Mouse (Mus musculus) thymus, adult 2 months (tissue): Measurements from ENCODE around the gene Mfap3. TPM values are rescaled to one million over a fixed set of nuclear protein-coding genes. Genes with fewer than 3 reads are reported as not detected.
A peak's percentile ranks its signal among the peaks of the same experiment; 100 is the strongest.

Experiments
- DNase-seq: peaks from one replicate; pipeline ENCODE4 v3.0.0; 2021
- H3K27ac ChIP-seq: fragments of 200-500 bp; 2 replicates; pipeline ENCODE4 v1.5.1; 2012; ENCODE audit warnings: low read length, control low read depth; ENCODE audit not compliant: control insufficient read depth, insufficient read depth
- H3K27me3 ChIP-seq: fragments of 200-500 bp; 2 replicates; pipeline ENCODE4 v1.6.1; 2012; ENCODE audit warnings: mild to moderate bottlenecking, low read length, moderate library complexity, mixed read lengths; ENCODE audit not compliant: control insufficient read depth, insufficient read depth
- H3K36me3 ChIP-seq: fragments of 200-500 bp; 2 replicates; pipeline ENCODE4 v1.6.1; 2012; ENCODE audit warnings: mild to moderate bottlenecking, low read length, moderate library complexity; ENCODE audit not compliant: control insufficient read depth, insufficient read depth
- H3K4me1 ChIP-seq: fragments of 200-500 bp; replicated peaks from 2 replicates; pipeline ENCODE4 v1.6.1; 2012; ENCODE audit warnings: low read length; ENCODE audit not compliant: control insufficient read depth, insufficient read depth
- H3K4me3 ChIP-seq: fragments of 200-500 bp; 2 replicates; pipeline ENCODE4 v1.5.1; 2012; ENCODE audit warnings: mild to moderate bottlenecking, low read length, control low read depth, moderate library complexity; ENCODE audit not compliant: control insufficient read depth, insufficient read depth
- CTCF ChIP-seq: fragments of 200-500 bp; IDR thresholded peaks from 2 replicates; pipeline ENCODE4 v1.5.1; 2012; ENCODE audit warnings: mild to moderate bottlenecking, control low read depth, low read length, moderate library complexity, borderline replicate concordance; ENCODE audit not compliant: control insufficient read depth, poor library complexity, insufficient read depth; ENCODE audit errors: extremely low read depth
- POLR2A ChIP-seq: fragments of 200-500 bp; IDR thresholded peaks from 2 replicates; pipeline ENCODE4 v1.6.1; 2012; ENCODE audit warnings: mild to moderate bottlenecking, low read length, control low read depth, moderate library complexity; ENCODE audit not compliant: control insufficient read depth, poor library complexity, insufficient read depth; ENCODE audit errors: extremely low read depth
- whole genome bisulfite sequencing: fragments of 180-500 bp; shearing (Covaris S2); methylation state at CpG from one replicate; pipeline ENCODE4 v1.1.7; 2018; 5-methylcytosine and 5-hydroxymethylcytosine counted together
- polyA plus RNA-seq: library from polyadenylated mRNA; depleted of rRNA; stranded (reverse); fragments of >200 nt; gene quantifications from 2 replicates; pipeline ENCODE4 v1.2.3, GENCODE M21; 2012; rRNA removed

Gene Mfap3
- polyA plus RNA-seq: 18.9 and 20.6 TPM in 2 replicates

DNA sequence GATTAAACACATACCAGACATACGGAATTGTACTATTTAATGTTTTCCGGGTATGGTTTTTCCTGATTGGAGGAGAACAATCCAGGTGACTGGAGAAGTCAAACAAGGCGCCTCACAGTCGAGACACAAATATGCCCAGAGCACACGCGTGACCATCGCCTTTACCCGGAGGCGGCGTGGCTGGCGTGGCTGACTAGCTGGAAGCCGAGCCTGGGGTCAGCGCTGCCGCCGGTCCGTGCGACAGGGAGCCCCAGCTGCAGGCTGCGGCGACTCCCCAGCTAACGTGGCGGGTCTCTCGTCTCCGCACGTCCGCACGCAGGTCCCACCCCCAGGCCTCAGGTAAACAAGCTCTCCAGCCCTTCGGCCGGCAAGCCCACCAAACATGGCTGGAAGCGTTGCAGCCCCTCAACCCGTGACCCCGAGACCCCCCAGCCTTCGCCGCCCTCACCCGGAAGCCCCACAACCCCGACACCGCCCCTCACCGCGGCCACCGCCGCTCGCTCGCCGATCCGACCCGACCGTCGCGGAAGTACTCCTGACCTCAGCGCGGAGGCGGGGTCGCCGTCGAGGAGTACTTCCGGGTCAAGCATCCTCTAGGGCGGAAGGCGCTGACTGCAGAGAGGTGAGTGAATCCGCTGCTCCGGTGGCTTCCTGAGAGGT is at the start of gene Mfap3, which contains the start of gene Fam114a2:
Gene Mfap3, plus strand, starts transcription at position 574 of the 660 bp plus-strand sequence.
Gene Fam114a2, minus strand, starts transcription at position 527 of the 660 bp plus-strand sequence.
- no peak within 1 kb of the TSS for H3K27ac ChIP-seq
- TF ChIP-seq POLR2A (peak; percentile 78), CTCF (peak; percentile 30; the same call in 1 of the 2 replicates)
- H3K27me3 ChIP-seq: no peaks in the 10 kb centered on the region
- peaks cover 7% of the 10 kb centered on the region for H3K36me3 ChIP-seq
- H3K4me1 ChIP-seq: no peaks in the 10 kb centered on the region
- peak; percentile 96 for DNase-seq
- under 1% methylated on average over 59 of the region's 59 CpGs for WGBS
- H3K4me3 ChIP-seq: peak within 1 kb of the TSS; percentile 96

DNA sequence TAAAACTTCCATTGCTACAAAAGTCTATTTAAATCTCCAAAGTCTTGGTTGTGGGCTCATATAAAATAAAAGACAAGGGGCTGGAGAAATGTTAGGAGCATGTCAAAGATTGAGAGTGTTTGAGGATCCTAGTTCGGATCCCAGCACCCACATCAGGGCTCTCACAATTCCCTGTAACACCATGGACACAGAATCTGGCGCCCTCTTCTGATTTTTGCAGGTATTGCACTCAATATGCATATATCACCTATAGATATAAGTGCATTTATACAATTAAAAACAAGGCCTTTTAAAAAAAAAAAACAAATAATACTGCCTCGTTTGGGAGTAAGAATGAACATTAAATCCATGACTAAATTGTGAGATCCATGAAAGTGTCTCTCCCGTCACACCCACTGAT is 49.8 kb upstream of the Mfap3 start:
- Histone ChIP-seq H3K27ac (no peak overlapping the region), H3K36me3 (no peaks in the 10 kb centered on the region), H3K27me3 (no peaks in the 10 kb centered on the region), H3K4me3 (no peak overlapping the region), H3K4me1 (no peaks in the 10 kb centered on the region)
- no peak for DNase-seq
- 84% methylated on average over 4 of the region's 4 CpGs for WGBS
- TF ChIP-seq POLR2A (no peak), CTCF (no peak)

DNA sequence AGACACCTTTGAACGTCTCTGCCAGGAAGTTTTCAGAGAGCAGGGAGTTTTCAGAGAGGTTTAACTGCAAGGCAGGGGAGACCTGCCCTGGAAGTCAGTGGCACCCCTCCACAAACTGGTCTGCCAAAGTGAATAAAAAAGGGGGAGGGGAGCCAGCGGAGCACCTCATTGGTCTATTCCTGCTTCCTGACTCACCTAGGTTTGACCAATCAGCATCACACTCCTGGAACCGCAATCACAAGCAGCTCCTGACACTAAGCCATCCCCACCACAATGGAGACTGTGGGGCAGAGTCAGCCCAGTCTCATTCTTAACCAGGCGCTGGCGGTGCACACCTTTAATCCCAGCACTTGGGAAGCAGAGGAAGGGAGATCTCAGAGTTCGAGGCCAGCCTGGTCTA is 48.4 kb upstream of the Mfap3 start:
- Histone ChIP-seq H3K36me3 (no peaks in the 10 kb centered on the region), H3K4me1 (no peaks in the 10 kb centered on the region), H3K27ac (no peak overlapping the region), H3K27me3 (no peaks in the 10 kb centered on the region), H3K4me3 (no peak overlapping the region)
- no peak for DNase-seq
- WGBS: 65% methylated on average over 6 of the region's 6 CpGs
- no peak for TF ChIP-seq POLR2A
- TF ChIP-seq CTCF: no peak

DNA sequence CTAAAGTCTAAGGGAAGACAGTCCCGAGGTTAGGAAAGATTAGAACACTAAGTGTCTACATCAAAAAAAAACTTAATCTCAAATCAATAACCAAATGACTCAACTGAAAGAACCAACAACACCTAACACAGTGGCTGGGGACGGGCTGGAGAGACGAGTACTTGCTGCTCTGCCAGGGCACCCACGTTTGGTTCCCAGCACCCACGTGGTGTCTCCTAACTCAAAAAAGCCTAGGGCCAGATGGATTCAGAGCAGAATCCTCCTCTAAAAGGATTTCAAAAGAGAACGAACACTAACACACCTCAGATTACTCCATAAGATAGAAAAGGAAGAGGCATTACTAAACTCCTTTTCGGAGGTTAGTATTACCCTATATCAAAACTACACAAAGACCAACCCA is 47.5 kb upstream of the Mfap3 start:
- no peak for TF ChIP-seq POLR2A
- no peak for TF ChIP-seq CTCF
- Histone ChIP-seq H3K4me1 (no peaks in the 10 kb centered on the region), H3K4me3 (no peak overlapping the region), H3K27me3 (no peaks in the 10 kb centered on the region), H3K27ac (no peak overlapping the region), H3K36me3 (no peaks in the 10 kb centered on the region)
- WGBS: 87% methylated on average over 7 of the region's 7 CpGs
- DNase-seq: no peak

DNA sequence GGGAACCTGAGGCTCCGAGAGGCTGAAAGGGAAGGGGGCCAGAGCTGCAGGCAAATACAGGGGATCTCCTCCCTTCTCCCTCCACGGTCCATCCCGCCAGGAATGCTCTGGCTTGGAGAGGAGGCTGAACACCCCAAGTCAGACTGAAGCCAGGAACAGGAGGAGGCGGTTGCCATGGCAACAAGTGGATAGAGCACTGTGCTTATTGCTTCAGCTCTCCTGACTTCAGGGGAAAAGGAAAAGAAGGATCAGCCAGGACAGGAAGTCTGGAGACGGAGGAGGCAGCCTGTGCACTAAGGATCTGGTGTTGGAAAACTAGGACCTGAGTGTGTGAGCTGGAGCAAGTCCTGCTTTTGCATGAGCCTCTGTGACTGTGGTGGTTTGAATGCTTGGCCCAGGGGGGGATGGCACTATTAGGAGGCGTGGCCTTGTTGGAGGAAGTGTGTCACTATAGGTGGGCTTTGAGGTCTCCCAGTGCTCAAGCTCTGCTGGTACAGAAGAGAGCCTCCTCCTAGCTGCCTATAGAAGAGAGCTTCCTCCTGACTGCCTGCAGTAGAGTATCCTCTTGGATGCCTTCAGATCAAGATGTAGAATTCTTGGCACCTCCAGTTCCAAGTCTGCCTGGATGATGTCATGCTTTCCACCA is 44.0 kb upstream of the Mfap3 start:
- TF ChIP-seq CTCF: no peak
- no peak for TF ChIP-seq POLR2A
- DNase-seq: no peak
- H3K4me1 ChIP-seq: no peaks in the 10 kb centered on the region
- H3K4me3 ChIP-seq: no peak overlapping the region
- no peak overlapping the region for H3K27ac ChIP-seq
- no peaks in the 10 kb centered on the region for H3K27me3 ChIP-seq
- no peaks in the 10 kb centered on the region for H3K36me3 ChIP-seq
- WGBS: 85% methylated on average over 6 of the region's 6 CpGs

DNA sequence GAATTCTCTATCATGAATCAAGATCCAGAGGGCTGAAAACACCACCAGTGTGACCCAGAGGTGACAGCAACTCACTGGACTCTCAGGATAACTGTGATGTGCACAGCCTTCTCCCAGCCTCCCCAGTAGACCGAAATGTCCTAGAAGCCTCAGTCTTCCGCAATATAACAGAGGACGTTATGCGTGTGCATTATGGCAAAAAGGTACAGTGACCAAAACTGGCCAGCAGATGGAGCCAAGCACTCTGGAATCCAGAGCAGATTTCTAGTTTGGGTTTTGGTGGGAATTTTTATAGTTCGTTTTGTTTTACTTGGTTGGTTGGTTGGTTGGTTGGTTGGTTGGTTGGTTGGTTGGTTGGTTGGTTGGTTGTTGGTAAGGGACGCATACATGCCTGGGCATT is 43.3 kb upstream of the Mfap3 start:
- no peaks in the 10 kb centered on the region for H3K36me3 ChIP-seq
- TF ChIP-seq CTCF: no peak
- no peak for TF ChIP-seq POLR2A
- no peak overlapping the region for H3K27ac ChIP-seq
- H3K27me3 ChIP-seq: no peaks in the 10 kb centered on the region
- no peak overlapping the region for H3K4me3 ChIP-seq
- no peaks in the 10 kb centered on the region for H3K4me1 ChIP-seq
- DNase-seq: peak; percentile 51
- 46% methylated on average over 6 of the region's 6 CpGs for WGBS

DNA sequence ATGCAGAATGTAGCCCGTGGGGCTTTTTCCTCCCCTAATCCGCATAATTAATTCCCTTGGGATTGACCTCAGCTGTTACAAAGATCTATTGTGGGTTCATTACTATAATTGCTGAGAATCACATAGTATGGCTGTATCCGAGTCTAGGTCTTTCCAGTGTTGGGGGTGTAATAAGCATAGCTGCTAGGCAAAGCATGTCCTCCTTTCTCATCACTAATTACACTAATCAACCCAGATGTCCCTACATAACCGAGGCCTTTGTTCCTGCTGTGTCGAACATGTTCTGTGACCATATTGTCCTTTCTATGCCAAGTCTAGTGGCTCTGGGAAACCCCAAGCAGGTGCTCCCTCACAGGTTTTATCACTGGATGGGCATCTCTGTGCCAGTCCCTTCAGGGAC is 40.4 kb upstream of the Mfap3 start:
- DNase-seq: no peak
- no peaks in the 10 kb centered on the region for H3K4me1 ChIP-seq
- 95% methylated on average over 5 of the region's 5 CpGs for WGBS
- no peak overlapping the region for H3K27ac ChIP-seq
- peaks cover 19% of the 10 kb centered on the region for H3K36me3 ChIP-seq
- no peak overlapping the region for H3K4me3 ChIP-seq
- TF ChIP-seq CTCF (no peak), POLR2A (no peak)
- H3K27me3 ChIP-seq: no peaks in the 10 kb centered on the region
